36 mouse cellular contexts compared by ENCODE assay signal in the genomic region with DNA sequence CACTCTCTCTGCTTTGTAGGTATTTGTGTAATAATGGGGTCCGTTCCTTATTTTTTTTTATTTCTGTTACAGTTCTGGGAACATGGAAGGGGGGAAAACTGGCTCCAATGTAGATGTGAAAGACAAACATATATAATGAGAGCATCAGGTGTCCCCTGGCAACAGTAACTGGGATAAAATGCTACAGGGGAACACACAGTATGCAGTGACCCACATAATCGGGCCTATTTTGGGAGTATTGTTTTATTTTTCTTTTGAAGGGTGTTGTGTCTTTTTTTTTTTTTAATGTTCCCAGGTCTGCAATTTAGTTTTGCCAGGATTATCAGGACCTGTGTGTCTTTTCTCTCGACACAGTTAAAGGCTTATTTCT. TPM values are rescaled to one million over a fixed set of nuclear protein-coding genes. Genes with fewer than 3 reads are reported as not detected.
A peak's percentile ranks its signal among the peaks of the same experiment; 100 is the strongest.
DNase-seq lines count a peak whose midpoint lies in the region; ATAC-seq and TF ChIP-seq lines count a peak whose summit lies in the region.
"Had no signal": no experiment of that assay in that cellular context is flagged by ENCODE, and none has a peak within 500 bp of the region (broad histone marks: within the 10 kb centered on the region; RNA-seq: fewer than 3 reads in every experiment).

No protein-coding gene starts in this region.

- no peak overlapping the region for H3K4me3 ChIP-seq in embryonic facial prominence, embryonic 13.5 days
- no peak overlapping the region for H3K4me3 ChIP-seq in embryonic facial prominence, embryonic 10.5 days
- peak overlapping the region; percentile 21; the same call in 1 of the 2 replicates for H3K4me3 ChIP-seq in midbrain, embryonic 10.5 days
- H3K4me3 ChIP-seq in midbrain, postnatal 0 days (ENCODE audit: low read depth, low read length), result no peak overlapping the region
- no peak overlapping the region for H3K4me3 ChIP-seq in forebrain, embryonic 12.5 days (replicated peaks)
- H3K4me3 ChIP-seq in midbrain, embryonic 14.5 days (replicated peaks; ENCODE audit: low read depth, low read length), result no peak overlapping the region
- H3K4me3 ChIP-seq: embryonic facial prominence, embryonic 12.5 days; erythroblast, embryonic 14.5 days; heart, embryonic 10.5 days; heart, embryonic 15.5 days; hindbrain, embryonic 15.5 days; liver, embryonic 15.5 days; lung, embryonic 15.5 days; neural tube, embryonic 15.5 days; stomach, embryonic 15.5 days had no signal

- H3K9me3 ChIP-seq in embryonic facial prominence, embryonic 13.5 days, result no peaks in the 10 kb centered on the region
- no peaks in the 10 kb centered on the region for H3K9me3 ChIP-seq in embryonic facial prominence, embryonic 10.5 days
- H3K9me3 ChIP-seq in midbrain, embryonic 10.5 days (replicated peaks), result no peaks in the 10 kb centered on the region
- no peaks in the 10 kb centered on the region for H3K9me3 ChIP-seq in midbrain, postnatal 0 days (ENCODE audit: low read length)
- H3K9me3 ChIP-seq in forebrain, embryonic 12.5 days, result no peaks in the 10 kb centered on the region
- no peaks in the 10 kb centered on the region for H3K9me3 ChIP-seq in midbrain, embryonic 14.5 days (ENCODE audit: control insufficient read depth, low read length)
- H3K9me3 ChIP-seq: embryonic facial prominence, embryonic 12.5 days; heart, embryonic 10.5 days; heart, embryonic 15.5 days; hindbrain, embryonic 15.5 days; liver, embryonic 15.5 days; lung, embryonic 15.5 days; neural tube, embryonic 15.5 days; stomach, embryonic 15.5 days had no signal

- ATAC-seq in embryonic facial prominence, embryonic 13.5 days (ENCODE audit: insufficient number of reproducible peaks, insufficient read depth, low FRiP score, low TSS enrichment, low read depth), result no peak
- no peak for ATAC-seq in midbrain, postnatal 0 days (ENCODE audit: low FRiP score)
- peak; percentile 54; the same call in 1 of the 2 replicates for ATAC-seq in forebrain, embryonic 12.5 days (ENCODE audit: low FRiP score)
- no peak for ATAC-seq in midbrain, embryonic 14.5 days (ENCODE audit: low FRiP score, low TSS enrichment)
- ATAC-seq: inflammation-experienced regulatory T-cells, adult 6 months had no signal

- no peak overlapping the region for H3K9ac ChIP-seq in embryonic facial prominence, embryonic 13.5 days
- H3K9ac ChIP-seq in midbrain, postnatal 0 days (replicated peaks; ENCODE audit: low read length, poor library complexity, severe bottlenecking), result no peak overlapping the region
- no peak overlapping the region for H3K9ac ChIP-seq in forebrain, embryonic 12.5 days
- no peak overlapping the region for H3K9ac ChIP-seq in midbrain, embryonic 14.5 days (replicated peaks; ENCODE audit: low read length)
- H3K9ac ChIP-seq: embryonic facial prominence, embryonic 12.5 days; heart, embryonic 15.5 days; hindbrain, embryonic 15.5 days; liver, embryonic 15.5 days; lung, embryonic 15.5 days; neural tube, embryonic 15.5 days; stomach, embryonic 15.5 days had no signal

- WGBS in embryonic facial prominence, embryonic 13.5 days, result 10% methylated on average over 3 of the region's 3 CpGs
- WGBS in embryonic facial prominence, embryonic 10.5 days, result 17% methylated on average over 3 of the region's 3 CpGs
- WGBS in midbrain, embryonic 10.5 days, result 6% methylated on average over 3 of the region's 3 CpGs
- WGBS in midbrain, postnatal 0 days, result 28% methylated on average over 3 of the region's 3 CpGs
- 2% methylated on average over 3 of the region's 3 CpGs for WGBS in forebrain, embryonic 12.5 days
- WGBS in midbrain, embryonic 14.5 days, result 3% methylated on average over 3 of the region's 3 CpGs

- no peak for TF ChIP-seq CTCF in midbrain, postnatal 0 days (IDR thresholded peaks at IDR 0.05)

- H3K27me3 ChIP-seq in embryonic facial prominence, embryonic 13.5 days, result no peaks in the 10 kb centered on the region
- peaks cover 3% of the 10 kb centered on the region for H3K27me3 ChIP-seq in embryonic facial prominence, embryonic 10.5 days (replicated peaks; ENCODE audit: low read depth, poor library complexity, severe bottlenecking)
- peaks cover 76% of the 10 kb centered on the region for H3K27me3 ChIP-seq in midbrain, embryonic 10.5 days (ENCODE audit: low read depth, poor library complexity, severe bottlenecking)
- no peaks in the 10 kb centered on the region for H3K27me3 ChIP-seq in midbrain, postnatal 0 days (ENCODE audit: insufficient read depth, low read length)
- no peaks in the 10 kb centered on the region; the same call in 1 of the 2 replicates for H3K27me3 ChIP-seq in forebrain, embryonic 12.5 days
- no peaks in the 10 kb centered on the region for H3K27me3 ChIP-seq in midbrain, embryonic 14.5 days (ENCODE audit: control insufficient read depth, insufficient read depth, low read length)
- H3K27me3 ChIP-seq: CH12.LX; embryonic facial prominence, embryonic 12.5 days; heart, embryonic 15.5 days; liver, embryonic 15.5 days; lung, embryonic 15.5 days; neural tube, embryonic 15.5 days; stomach, embryonic 15.5 days had no signal

- DNase-seq in embryonic facial prominence, embryonic 10.5 days (ENCODE audit: low spot score), result no peak
- DNase-seq in midbrain, embryonic 10.5 days (ENCODE audit: low spot score), result no peak
- no peak for DNase-seq in midbrain, postnatal 0 days (ENCODE audit: low spot score)
- DNase-seq in midbrain, embryonic 14.5 days, result peak; percentile 27
- DNase-seq in spleen, postnatal 4 days (ENCODE audit: low spot score in 2 of 2), result no peak
- DNase-seq: adrenal gland, adult 8-10 months; cerebellum, adult 8-10 months; cerebellum, postnatal 25 days; gastrocnemius, postnatal 25 days; heart, postnatal 4 days; kidney, adult 11 months; kidney, postnatal 14 days; layer of hippocampus, adult 9-11 months; right cerebral cortex, postnatal 14 days; thymus, postnatal 14 days had no signal

- H3K36me3 ChIP-seq in embryonic facial prominence, embryonic 13.5 days, result no peaks in the 10 kb centered on the region
- no peaks in the 10 kb centered on the region for H3K36me3 ChIP-seq in embryonic facial prominence, embryonic 10.5 days (replicated peaks)
- no peaks in the 10 kb centered on the region for H3K36me3 ChIP-seq in midbrain, embryonic 10.5 days
- H3K36me3 ChIP-seq in midbrain, postnatal 0 days (ENCODE audit: insufficient read depth, low read length), result no peaks in the 10 kb centered on the region
- no peaks in the 10 kb centered on the region for H3K36me3 ChIP-seq in forebrain, embryonic 12.5 days (replicated peaks)
- no peaks in the 10 kb centered on the region for H3K36me3 ChIP-seq in midbrain, embryonic 14.5 days (ENCODE audit: control insufficient read depth, insufficient read depth, low read length)
- H3K36me3 ChIP-seq: embryonic facial prominence, embryonic 12.5 days; heart, embryonic 10.5 days; heart, embryonic 15.5 days; hindbrain, embryonic 15.5 days; liver, embryonic 15.5 days; lung, embryonic 15.5 days; neural tube, embryonic 15.5 days; stomach, embryonic 15.5 days had no signal

- no peak overlapping the region for H3K4me2 ChIP-seq in embryonic facial prominence, embryonic 13.5 days
- no peak overlapping the region for H3K4me2 ChIP-seq in midbrain, postnatal 0 days (ENCODE audit: low read depth, low read length, poor library complexity, severe bottlenecking)
- H3K4me2 ChIP-seq in forebrain, embryonic 12.5 days, result peak overlapping the region; percentile 22
- no peak overlapping the region; the same call in 1 of the 2 replicates for H3K4me2 ChIP-seq in midbrain, embryonic 14.5 days (ENCODE audit: low read length)
- H3K4me2 ChIP-seq: embryonic facial prominence, embryonic 12.5 days; heart, embryonic 15.5 days; liver, embryonic 15.5 days; lung, embryonic 15.5 days; stomach, embryonic 15.5 days had no signal

- H3K4me1 ChIP-seq in embryonic facial prominence, embryonic 13.5 days, result peaks cover 17% of the 10 kb centered on the region
- H3K4me1 ChIP-seq in embryonic facial prominence, embryonic 10.5 days, result peaks cover 52% of the 10 kb centered on the region
- peaks cover 59% of the 10 kb centered on the region for H3K4me1 ChIP-seq in midbrain, embryonic 10.5 days
- no peaks in the 10 kb centered on the region for H3K4me1 ChIP-seq in midbrain, postnatal 0 days (ENCODE audit: insufficient read depth, low read length)
- peaks cover 40% of the 10 kb centered on the region for H3K4me1 ChIP-seq in forebrain, embryonic 12.5 days
- peaks cover 18% of the 10 kb centered on the region for H3K4me1 ChIP-seq in midbrain, embryonic 14.5 days (ENCODE audit: control insufficient read depth, insufficient read depth, low read length)
- H3K4me1 ChIP-seq: heart, embryonic 10.5 days; liver, embryonic 15.5 days; lung, embryonic 15.5 days; stomach, embryonic 15.5 days had no signal

- peak overlapping the region; percentile 33; the same call in 1 of the 2 replicates for H3K27ac ChIP-seq in embryonic facial prominence, embryonic 13.5 days
- H3K27ac ChIP-seq in embryonic facial prominence, embryonic 10.5 days (replicated peaks), result no peak overlapping the region
- no peak overlapping the region for H3K27ac ChIP-seq in midbrain, embryonic 10.5 days (replicated peaks)
- no peak overlapping the region for H3K27ac ChIP-seq in midbrain, postnatal 0 days (ENCODE audit: low read depth, low read length)
- peak overlapping the region; percentile 57 for H3K27ac ChIP-seq in forebrain, embryonic 12.5 days
- no peak overlapping the region for H3K27ac ChIP-seq in midbrain, embryonic 14.5 days (replicated peaks; ENCODE audit: low read depth, low read length)
- H3K27ac ChIP-seq: embryonic facial prominence, embryonic 12.5 days; heart, embryonic 10.5 days; heart, embryonic 15.5 days; hindbrain, embryonic 15.5 days; liver, embryonic 15.5 days; lung, embryonic 15.5 days; neural tube, embryonic 15.5 days; stomach, embryonic 15.5 days had no signal

RNA-seq across cellular contexts. Expression of a gene that starts 44.1 kb away (rescaled TPM):
- not detected in 2 replicates for polyA plus RNA-seq in embryonic facial prominence, embryonic 13.5 days (2015; fragmentation: Nextera tagmentation; extraction: Ambion mirVana)
- polyA plus RNA-seq in embryonic facial prominence, embryonic 10.5 days (2016; fragmentation: Nextera tagmentation; extraction: Ambion mirVana), result not detected in 2 replicates
- 0.20 and 0.36 TPM in 2 replicates for polyA plus RNA-seq in midbrain, embryonic 10.5 days (2016; fragmentation: Nextera tagmentation; extraction: Ambion mirVana)
- not detected in 2 replicates for total RNA-seq in midbrain, postnatal 0 days (2014; rRNA removed)
- polyA plus RNA-seq in midbrain, postnatal 0 days (2015; fragmentation: Nextera tagmentation; extraction: Ambion mirVana), result 0.27 and 0.34 TPM in 2 replicates
- 0.27 TPM in 1 of 2 replicates, not detected in the other for polyA plus RNA-seq in forebrain, embryonic 12.5 days (2016; fragmentation: Nextera tagmentation; extraction: Ambion mirVana)
- 0.37 TPM in 1 of 2 replicates, not detected in the other for polyA plus RNA-seq in midbrain, embryonic 14.5 days (2014; fragmentation: Nextera tagmentation; extraction: Ambion mirVana)
- total RNA-seq: adrenal gland, adult 8-10 months; CH12.LX; ES-E14; heart, postnatal 4 days; left cerebral cortex, postnatal 10 days; liver, adult 2 months; megakaryocyte progenitor cell, adult 5-6 weeks had no signal
- polyA plus RNA-seq: C2C12; embryonic facial prominence, embryonic 12.5 days; erythroblast, embryonic 14.5 days; heart, embryonic 10.5 days; inflammation-experienced regulatory T-cells, adult 6 months; kidney, embryonic 14.5 days; limb, embryonic 11.5 days; liver, adult 2 months; liver, embryonic 15.5 days; lung, embryonic 15.5 days; small intestine, adult 2 months had no signal

Comparison
In these comparisons a context has a peak if more than half of its experiments do, and no peak if none do; other contexts are left out.
1. H3K27ac ChIP-seq: peak in embryonic facial prominence, embryonic 13.5 days (single experiment) and forebrain, embryonic 12.5 days (single experiment); none in embryonic facial prominence, embryonic 10.5 days (single experiment), midbrain, embryonic 10.5 days (single experiment), midbrain, postnatal 0 days (single experiment) and midbrain, embryonic 14.5 days (single experiment).